Mouse (Mus musculus) heart, postnatal 0 days (tissue): ENCODE results near the gene Pln.

ENCODE experiments used
- CTCF ChIP-seq: IDR thresholded peaks from 2 replicates; pipeline ENCODE4 v1.5.1; 2016; ENCODE audit warnings: antibody characterized with exemption, control low read depth, low read depth
- EP300 ChIP-seq: IDR thresholded peaks from 2 replicates; pipeline ENCODE4 v1.6.1; 2016; ENCODE audit warnings: antibody characterized with exemption, low read depth

DNA sequence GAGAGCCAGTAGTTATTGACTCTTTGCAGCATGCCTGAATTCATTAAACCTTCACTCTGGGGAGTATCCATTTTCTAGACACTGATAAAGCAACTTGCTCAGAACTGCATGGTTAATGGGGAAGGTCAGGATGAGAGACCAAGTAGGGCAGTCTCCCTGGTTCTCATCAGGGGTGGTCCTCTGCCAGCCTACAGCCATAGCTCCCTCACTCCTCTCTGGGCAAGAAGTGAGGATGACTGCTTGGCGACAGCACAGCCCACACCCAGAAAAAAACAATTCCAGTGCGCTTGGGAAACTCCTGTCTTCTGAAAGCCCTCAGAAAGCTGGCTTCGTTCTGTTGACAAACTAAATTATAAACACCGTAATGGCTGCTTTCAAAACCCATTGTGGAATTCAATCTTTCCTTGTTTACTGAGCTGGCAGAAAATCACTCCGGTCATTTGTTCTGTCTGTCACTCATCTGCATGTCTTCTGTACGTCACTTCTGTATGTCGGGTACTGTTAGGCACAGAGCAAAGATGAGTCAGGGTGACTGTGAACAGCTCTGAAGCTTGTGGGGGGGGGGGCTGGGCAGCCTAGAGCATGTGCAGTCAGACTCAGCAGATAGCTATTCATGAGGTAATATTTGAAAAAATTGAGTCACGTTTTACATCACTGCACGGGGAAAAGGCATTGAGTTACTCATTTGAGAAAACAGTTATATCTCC lies 57.6 kb downstream of the Pln start:
- no peak for TF ChIP-seq EP300
- no peak for TF ChIP-seq CTCF
